Mouse (Mus musculus) naive thymus-derived CD4-positive, alpha-beta T cell, adult 2 months (primary cell): ENCODE results near the gene Scaf11.
"Not testable (repeated sequence)": the region's sequence is repeated elsewhere in the genome, so short reads cannot be mapped to it uniquely, and the experiment has no call there.

Experiments used
- DNase-seq: peaks from one replicate; pipeline ENCODE4 v3.0.0-alpha.2; 2011; ENCODE audit warnings: low read depth

Gene Scaf11

DNA sequence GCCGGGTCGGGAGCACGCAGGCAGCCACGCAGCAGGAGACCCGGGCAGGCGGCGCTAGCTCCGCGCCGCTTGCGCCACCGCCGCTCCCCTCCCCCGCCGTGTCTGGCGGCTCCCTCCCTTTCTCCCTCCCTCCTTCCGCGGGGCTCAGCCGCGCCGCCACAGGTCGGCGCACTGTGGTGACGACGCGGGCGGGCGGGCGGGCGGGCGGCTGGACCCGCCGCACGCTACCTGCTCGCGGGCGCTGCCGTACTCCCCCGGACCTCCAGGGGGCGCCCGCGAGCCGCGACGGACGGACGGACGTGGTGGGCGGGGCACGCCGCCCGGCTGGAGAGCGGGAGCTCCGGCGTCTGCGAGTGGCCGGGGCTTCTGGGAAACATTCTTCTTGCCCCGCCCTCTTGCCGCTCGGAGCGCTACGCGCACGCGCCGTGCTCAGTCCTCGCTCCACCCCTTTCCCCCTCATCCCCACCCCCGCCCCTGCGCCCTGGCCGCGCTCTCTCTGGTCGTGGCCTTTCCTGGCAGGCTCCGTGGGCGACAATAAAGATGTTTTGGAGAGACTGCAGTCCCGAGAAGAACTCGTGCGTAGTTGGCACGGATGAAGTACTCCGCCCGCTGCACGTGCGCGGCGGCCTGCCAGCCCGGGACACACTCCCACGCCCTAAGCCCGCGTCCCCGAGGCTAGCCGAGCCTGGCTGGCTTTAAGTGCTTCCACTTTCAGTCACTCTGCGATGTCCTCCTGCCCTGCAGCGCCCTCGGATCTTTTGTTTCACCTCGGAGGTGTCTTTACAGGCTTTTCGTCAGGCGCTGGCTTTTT is at the start of gene Scaf11:
Scaf11 (minus strand) TSS at position 114 of the 811 bp plus-strand sequence.
- peak; percentile 98 for DNase-seq

DNA sequence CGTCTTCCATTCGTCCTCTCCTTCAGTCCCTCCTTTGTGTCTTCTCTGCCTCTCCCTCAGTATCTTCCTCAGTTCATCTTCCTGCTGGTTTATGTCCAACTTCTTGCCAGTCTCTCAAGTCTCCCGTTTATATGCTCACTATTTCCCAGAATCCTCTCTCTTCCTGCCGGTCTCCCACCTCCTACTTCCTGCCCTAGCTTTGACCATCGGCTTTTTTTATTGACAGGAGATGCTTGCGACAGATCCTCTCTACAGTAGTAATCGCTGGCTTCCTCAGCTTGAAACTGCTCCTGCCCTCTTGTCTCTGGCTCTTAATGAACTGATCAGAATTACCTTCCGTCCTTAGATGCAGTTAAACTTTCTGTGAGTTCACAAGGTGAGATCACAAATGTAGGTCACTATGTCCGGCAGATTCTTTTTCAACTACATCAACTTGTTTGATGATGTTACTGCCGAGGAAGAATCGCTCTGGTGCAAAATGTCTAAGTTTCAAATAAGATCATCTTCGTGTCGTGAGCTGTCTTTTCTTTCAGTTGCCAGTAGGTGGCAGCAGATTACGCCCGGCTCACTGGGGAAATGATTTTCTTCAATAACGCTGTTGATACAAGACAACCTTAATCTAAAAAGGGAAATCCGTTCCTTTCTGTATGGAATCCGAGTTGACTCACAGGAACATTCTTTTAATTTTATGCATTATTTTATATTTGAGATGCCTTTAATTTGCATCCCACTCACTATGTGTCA is 46.6 kb upstream of the Scaf11 start:
- DNase-seq, result peak; percentile 80

DNA sequence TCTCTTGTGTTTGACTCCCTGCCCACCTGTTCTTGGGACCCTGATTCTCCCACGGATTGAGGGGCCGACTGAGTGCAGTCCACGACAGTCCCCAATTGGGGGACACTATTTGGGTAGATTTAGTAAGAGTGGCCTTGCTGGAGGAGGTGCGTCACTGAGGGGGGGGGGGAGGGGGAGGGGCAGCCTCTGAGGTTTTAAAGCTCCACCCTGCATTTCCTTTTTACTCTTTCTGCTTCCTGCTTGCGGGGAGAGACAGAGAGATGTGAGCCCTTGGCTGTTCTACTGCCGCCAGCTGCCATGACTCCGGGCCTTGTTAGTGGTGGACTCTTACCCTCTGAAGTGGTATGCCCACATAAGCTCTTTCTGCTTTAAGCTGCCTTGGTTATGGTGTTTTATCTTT is 37.0 kb upstream of the Scaf11 start:
- peak; percentile 61 for DNase-seq

DNA sequence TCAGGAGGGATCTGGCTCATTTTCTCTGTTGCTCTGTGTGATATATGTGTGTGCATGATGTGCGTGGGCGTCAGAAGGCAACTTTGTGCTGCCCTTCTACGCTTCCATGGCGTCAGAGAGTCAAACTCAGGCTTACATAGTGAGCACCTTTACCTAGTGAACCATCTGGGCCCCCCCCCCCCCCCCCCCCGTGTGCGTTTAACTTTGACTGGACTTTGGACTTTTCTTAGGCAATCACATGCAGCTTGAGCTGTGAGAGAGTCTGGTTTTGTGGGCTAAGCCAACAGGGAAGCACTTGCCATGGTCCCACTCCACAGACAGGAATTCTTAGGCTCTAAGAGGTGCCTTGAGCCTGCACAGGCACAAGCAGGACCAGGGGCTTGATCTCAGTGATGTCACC is 33.6 kb upstream of the Scaf11 start:
- no peak for DNase-seq

DNA sequence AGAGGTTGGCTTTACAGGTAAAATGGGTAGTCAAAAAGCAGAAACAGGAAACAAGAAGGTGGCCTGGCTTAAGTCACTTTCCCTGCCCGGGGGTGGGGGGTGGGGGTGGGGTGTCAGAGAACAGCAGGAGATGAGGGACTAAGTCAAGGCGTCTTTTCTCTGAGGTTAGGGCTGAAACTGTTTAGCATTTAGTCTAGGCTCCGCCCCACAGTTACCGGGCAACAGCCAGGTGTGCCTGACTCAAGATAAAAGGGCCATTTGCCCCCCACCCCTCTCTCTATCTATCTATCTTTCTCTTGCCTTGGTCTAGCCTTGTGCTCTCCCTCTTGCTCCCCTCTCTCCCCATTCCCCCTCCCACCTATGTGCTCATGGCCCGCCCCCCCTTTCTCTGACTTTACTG is 32.9 kb upstream of the Scaf11 start:
- no peak for DNase-seq

DNA sequence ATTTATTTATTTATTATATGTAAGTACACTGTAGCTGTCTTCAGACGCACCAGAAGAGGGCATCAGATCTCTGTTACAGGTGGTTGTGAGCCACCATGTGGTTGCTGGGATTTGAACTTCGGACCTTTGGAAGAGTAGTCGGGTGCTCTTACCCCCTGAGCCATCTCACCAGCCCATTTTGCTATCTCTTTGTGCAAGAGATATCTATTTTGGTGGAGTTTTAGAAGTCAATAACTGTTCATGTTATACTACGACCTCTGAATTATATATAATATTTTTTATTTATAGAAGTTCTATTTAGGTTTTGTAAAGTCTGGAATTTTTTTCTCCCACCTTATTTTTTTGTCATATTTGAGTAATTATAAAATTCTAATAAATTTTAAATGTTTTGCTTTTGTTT is 32.3 kb upstream of the Scaf11 start:
- DNase-seq, result not testable (repeated sequence)

DNA sequence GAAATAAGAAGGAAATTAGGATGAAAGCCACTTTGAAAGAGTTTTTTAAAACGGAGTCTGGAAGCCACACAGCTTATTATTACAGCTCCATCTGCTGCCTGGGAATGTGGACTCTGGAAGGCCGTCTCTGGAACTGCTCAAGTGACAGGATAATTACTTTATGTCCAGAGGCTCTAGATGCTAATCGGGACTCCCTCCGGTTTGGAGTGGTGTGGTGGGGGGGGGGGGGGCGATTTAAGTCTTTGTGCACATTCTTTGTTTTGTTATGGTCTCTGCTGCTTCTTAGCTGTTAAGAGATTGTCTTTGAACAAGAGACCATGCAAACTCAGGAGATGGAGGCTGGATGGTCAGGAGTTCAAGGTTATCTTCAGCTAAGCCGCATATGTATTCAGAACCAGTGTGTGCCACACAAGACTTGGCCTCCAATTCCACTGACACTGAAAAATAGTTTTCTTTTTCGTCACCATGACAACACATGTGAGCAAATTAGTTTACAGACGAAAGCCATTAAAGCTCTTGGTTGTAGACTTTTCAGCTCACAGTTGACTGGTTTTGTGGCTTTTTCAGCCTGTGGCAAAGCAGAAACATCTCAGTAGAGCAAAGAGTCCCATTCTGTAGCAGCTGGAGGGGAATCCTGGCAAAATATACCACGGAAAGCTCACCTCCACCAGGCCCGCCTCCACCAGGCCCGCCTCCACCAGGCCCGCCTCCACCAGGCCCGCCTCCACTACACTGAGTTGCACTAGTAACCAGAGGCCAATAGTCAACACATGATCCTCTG is 31.4 kb upstream of the Scaf11 start:
- DNase-seq, result no peak

DNA sequence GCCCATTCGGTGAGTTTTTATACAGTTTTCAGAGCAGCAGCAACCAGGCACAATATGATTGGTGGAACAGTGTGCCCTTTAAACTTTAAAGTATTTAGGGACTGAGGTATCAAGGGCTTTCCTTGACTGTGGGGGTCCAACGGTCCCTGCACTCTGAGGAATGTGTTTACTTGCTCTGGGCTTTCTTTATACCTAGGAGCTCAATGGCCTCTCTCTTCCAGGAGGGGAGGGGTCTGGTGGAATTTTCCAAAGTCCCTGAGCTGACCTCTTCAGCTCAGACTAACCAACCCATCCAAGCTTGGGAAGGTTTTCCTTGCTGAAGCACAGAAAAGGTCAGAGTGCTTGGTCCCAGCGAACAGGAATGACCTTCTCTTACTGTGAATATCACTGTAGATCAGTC is 30.8 kb upstream of the Scaf11 start:
- no peak for DNase-seq

DNA sequence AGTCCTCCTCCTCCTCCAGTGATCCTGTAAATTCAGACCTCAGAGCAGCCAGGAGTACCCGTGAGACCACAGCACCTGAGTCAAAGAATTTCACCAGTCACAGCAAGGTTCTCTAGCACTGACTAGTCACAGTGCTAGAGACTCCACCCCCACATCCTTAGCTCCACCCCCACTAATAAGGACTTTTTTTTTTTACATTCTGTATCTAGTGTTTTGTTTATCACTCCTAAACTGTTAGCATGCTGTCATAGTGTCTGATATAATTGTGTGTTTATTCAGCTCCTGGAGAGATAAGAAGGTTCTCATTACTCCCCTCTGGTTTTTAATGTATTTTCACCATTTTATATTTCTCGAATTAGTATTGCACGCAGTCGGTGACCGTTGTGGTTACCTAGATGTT is 29.5 kb upstream of the Scaf11 start:
- DNase-seq, result no peak

DNA sequence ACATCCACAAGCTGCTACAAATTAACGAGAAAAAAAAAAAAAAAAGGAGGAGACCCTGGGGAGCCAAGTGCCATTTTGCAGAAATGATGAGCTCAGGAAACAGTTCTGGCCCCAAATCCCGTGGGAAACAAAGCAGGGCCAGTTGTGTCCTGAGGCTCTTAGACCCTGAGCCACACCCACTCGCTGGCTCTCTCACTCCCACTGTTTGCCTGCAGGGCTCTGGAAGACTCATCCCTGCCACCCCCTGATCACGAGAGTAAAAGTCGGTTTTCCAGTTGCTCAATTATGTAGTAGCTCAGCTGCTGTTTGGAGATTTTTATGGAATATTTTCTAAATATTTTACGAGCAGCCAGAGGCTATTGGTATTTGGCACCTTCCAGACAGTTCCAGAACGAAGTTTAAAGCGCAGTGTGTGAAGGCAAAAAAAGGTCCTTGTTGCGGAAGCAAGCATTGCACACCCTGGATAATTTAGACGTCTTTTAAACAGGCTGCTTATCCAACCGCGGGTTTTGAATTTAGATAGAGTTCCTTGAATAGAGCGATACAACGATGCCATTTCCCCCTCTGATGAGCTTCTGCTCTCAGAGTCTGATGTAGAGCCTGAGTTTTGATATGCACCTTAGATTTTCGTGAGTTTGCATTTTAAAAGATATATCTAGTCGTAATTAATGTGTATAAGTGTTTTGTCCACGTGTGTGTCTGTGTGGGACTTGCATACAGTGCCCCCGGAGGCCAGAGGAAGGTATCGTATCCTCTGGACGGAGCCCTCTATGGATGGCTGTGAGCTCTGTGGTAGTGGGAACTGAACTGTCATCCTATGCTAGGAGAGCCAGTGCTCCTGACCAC is 28.5 kb upstream of the Scaf11 start:
- peak; percentile 28 for DNase-seq

DNA sequence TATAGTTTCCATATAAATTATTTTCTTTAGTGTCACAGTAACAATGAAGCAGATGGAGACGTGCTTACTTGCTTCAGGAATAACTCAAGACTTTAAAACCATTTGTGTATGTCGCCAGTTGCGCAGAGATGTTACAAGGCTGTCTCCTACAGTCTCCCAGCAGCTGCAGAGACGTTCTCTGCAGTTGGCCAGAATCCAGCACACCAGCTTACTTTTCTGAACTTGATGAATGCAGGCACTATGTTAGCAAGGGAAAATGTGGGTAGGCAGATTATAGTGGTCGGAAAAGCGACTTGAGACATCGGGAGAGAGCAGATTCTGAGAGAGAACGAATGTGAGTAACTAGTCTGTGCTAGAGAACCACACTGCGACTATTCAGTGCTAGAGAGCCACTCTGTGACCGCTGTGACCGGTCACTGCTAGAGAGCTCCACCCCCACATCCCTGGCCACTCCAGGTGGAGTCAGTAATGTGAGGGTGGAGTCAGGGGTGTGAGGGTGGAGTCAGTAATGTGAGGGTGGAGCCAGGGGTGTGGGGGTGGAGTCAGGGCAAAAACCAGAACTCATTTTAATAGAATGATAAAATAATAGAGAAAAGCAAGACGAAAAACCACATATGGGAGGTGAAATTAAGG is 26.5 kb upstream of the Scaf11 start:
- no peak for DNase-seq

DNA sequence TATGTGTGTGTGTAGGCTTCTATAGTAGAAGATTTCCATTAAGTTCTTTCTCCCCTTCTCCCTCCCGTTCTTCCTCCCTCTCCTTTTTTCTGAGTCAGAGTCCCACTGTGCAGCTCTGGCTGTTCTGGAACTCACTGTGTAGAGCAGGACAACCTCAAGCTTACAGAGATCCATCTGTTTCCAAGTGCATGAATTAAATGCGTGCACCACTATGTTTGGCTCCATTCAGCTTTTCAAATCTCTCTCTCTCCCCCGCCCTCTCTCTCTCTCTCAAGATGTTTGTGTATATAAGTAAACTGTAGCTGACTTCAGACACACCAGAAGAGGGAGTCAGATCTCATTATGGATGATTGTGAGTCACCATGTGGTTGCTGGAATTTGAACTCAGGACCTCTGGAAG is 20.2 kb upstream of the Scaf11 start:
- DNase-seq, result no peak

DNA sequence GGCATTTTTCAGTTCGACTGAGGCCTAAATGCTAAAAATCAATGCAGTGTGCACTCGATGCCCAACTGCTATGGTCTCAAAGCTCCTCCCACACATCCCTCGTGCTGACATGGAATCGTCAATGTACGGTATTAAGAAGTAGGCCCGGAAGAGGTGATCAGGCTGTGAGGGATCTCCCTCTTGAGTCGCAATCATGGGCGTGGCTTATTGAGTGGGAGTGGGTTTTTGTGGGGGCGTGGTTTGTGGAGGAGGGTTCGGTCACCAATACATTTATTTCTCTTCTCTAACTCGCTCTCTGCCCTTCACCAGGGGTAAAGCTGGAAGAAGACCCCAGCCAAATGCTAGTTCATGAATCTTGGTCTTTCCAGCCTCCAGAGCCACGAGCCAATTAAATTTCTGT is 17.4 kb upstream of the Scaf11 start:
- no peak for DNase-seq

DNA sequence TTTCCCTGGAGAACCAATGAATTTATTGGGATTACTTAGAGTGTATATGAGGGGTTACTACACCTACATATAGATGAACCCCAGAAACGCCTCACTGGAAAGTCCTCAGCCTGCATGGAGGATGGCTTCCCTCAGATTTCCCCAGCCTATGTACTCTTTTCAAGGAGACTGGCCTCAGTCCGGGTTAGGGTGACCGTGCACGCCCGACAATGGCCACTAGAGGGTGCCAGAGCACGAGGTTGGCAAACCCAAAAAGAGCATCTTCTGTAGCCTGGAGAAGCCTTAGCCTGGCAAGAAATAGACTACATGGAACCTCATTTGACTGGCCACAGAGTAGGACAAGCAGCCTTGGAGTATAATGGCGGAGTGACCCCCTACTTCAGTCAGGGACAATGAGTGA is 15.7 kb upstream of the Scaf11 start:
- peak; percentile 85 for DNase-seq

DNA sequence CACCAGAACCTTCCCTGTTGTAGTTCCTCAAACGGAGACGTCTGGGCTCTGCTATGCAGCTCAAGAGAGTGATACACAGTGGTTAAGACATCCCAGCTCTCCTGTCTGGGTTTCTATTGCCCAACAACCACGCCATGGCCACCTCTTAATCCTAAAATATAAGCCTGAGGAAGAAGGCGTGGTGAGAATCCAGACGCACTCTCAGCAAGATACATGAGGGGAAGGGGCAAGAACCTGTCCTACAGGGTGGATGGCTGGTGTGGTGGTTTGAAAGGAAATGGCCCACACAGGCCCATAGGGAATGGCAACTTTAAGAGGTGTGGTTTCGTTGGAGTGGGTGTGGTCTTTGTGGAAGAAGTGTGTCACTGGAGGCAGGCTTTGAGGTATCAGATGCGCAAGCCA is 14.9 kb upstream of the Scaf11 start:
- DNase-seq, result no peak

DNA sequence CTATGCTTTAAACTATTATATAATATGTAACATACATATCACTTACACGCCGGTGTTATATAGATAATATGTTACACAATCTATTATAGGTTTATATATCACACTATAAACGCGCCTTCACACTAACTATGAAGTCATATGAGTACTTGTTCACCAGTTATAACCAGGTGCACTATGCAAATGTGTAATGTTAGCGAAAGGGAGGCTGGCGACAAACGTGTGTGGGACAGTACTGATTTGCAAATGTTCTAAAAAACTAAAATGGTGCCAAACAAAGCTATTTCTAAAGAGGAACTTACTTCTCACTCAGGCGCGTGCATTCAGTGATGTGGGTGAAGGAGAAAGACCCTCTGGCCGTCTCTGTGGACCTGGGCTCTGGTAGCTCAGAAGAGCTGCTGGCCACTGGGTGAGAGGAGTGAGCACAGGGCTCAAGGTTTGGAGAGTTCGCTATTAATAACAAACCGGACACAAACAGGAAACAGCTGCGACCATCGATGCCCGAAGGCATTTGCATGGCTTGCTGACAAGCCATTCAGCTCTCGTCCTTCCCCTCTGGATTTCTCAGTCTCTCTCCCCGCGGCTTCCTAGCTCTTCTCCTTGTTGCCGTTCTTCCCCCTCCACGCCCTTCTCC is 13.8 kb upstream of the Scaf11 start:
- DNase-seq, result no peak

DNA sequence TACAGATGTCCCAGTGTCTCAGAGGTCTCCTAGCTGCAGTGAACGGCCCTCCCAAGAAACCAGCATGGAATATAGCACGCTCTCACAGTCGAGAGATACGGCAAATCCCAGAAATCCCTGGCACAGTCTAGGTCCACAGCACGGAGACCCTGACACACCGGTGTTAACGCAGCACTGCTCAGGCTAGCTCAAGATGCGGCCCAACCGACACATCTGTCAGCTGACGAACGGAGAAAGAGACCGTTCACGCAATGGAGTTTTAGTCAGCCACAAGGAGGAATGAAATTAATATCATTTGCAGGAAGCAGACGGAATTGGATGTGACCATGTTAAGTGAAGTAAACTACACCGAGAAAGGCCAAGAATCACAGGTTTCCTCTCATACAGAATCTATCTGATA is 13.3 kb upstream of the Scaf11 start:
- no peak for DNase-seq

DNA sequence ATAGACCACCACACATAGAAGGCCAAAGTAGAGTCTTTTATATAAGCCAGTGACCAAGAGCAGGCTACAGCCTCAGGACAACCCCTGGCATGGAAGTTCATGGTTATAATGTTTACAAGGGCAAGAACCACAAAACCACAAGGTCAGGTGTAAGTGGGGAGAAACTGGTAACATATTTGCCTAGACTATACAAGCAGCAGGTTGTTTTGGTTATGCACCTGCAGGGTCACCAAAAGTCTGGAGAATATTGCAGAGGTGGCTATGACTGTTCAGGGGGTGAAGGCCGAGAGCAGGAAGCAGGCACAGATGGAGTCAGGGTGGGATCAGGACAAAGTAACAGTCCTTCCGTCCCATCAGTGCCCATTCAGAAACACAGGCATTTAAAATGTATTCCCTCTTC is 7.7 kb upstream of the Scaf11 start:
- DNase-seq, result no peak

DNA sequence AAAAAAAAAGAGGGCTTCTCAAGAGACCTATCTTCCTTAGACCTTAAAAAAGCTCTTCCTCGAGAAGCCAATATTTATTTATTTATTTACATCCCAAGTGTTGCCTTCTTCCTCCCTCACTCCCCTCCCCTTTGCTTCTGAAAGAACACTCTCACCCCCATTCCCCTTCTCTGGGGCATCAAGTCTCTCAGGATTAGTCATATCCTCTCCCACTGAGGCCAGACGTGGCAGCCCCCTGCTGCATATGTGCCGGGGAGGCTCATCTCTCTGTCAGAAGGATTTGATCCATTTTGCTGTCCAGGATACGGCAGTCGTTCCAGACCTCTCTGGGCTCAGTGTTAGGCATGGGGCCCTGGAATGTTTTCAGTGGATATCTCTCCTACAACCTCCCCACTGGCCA is 7.2 kb upstream of the Scaf11 start:
- DNase-seq, result no peak

DNA sequence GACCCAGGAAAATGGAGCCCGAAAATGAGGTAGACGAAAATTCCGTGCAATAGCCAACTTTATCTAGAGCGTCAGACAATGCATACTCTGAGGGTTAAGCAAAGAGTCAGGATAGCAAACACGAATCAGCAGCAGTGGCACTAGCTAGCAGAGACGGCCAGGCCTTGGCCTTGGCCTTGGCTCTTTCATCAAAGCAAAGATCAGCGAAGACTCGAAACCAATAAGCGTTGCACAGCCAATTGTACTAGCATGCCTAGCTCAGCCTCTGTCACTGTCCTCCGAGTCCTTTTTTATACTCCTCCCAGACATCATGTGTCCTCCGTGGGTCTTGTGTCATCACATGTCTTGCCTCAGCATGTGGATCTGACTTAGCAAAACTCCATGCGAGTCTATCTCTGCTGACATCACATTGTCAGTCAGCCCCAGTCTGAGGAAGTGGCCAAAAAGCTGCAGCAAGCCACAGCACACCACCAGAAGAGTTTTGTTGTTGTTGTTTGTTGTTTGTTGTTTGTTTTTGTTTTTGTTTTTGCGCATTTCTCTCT is 5.8 kb upstream of the Scaf11 start:
- no peak for DNase-seq

DNA sequence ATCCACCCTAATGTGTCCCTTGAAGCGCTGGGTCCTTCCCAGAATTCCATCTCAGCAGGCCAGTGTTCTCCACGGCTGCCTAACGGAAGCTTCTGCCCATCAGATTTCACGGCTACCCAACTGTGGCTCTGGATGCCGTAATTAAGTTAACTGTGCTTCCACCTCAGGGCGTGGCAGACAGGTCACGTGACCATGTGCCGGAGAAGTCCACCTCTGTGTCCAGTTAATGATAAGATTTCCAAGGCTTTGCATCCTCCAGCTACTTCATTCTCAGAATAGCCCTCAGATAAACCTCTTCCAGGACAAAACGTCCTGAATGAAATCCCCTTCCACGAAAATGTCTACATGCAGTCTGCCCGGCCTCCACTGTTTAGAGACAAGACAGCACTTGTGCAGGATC is 4.4 kb upstream of the Scaf11 start:
- no peak for DNase-seq
